Mouse (Mus musculus) megakaryocyte progenitor cell, adult 5-6 weeks (primary cell): ENCODE measurements around the gene Ehbp1l1. TPM values are rescaled to one million over a fixed set of nuclear protein-coding genes. Genes with fewer than 3 reads are reported as not detected.

ENCODE experiments used
- ATAC-seq: replicated peaks from 2 replicates; pipeline ENCODE4 v1.8.0; 2016; ENCODE audit warnings: mild to moderate bottlenecking, moderate TSS enrichment, inconsistent platforms; ENCODE audit not compliant: poor library complexity
- total RNA-seq, 2 experiments: library from RNA; stranded (forward) in 1 of 2; stranded (reverse) in 1 of 2; fragments of 157-497, 149-512 nt in 1 of 2; fragments of 200-1000 nt in 1 of 2; gene quantifications; 2 replicates each; pipeline versions ENCODE4 v1.2.3 to v1.2.4; 2015 to 2017

The Ehbp1l1 gene
- total RNA-seq (2015) (7.9 and 8.1 TPM in 2 replicates), total RNA-seq (2017) (27.2 and 30.3 TPM in 2 replicates)

- peak; percentile 11; the same call in 1 of the 2 replicates for ATAC-seq
These were observed at the start of gene Ehbp1l1 for GRCm38 (mm10) chr19:5725767-5726515. TSS of gene Ehbp1l1 (minus strand) at chr19:5726317.

GRCm38 (mm10) chr19:5770925-5771860 lies 45.1 kb upstream of the Ehbp1l1 start, which contains the start of gene Scyl1:
TSS of gene Scyl1 (minus strand) at chr19:5771419.
- ATAC-seq, result peak; percentile 99

GRCm38 (mm10) chr19:5770311-5770710 lies 44.2 kb upstream of the Ehbp1l1 start:
- ATAC-seq, result no peak

- ATAC-seq, result no peak
These were observed 41.2 kb upstream of the Ehbp1l1 start for GRCm38 (mm10) chr19:5767271-5767670.

GRCm38 (mm10) chr19:5763163-5763562 lies 37.0 kb upstream of the Ehbp1l1 start:
- ATAC-seq, result no peak

GRCm38 (mm10) chr19:5758878-5759403 lies 32.8 kb upstream of the Ehbp1l1 start:
- no peak for ATAC-seq

GRCm38 (mm10) chr19:5756991-5757636 lies 31.0 kb upstream of the Ehbp1l1 start:
- ATAC-seq, result no peak

GRCm38 (mm10) chr19:5756321-5756985 lies 30.3 kb upstream of the Ehbp1l1 start:
- ATAC-seq, result peak; percentile 46

- ATAC-seq, result peak; percentile 29; the same call in 1 of the 2 replicates
These were observed 25.6 kb upstream of the Ehbp1l1 start for GRCm38 (mm10) chr19:5751742-5752141.

- no peak for ATAC-seq
These were observed 24.8 kb upstream of the Ehbp1l1 start for GRCm38 (mm10) chr19:5750951-5751350.

GRCm38 (mm10) chr19:5749476-5749875 lies 23.4 kb upstream of the Ehbp1l1 start:
- no peak for ATAC-seq

- peak; percentile 38; the same call in 1 of the 2 replicates for ATAC-seq
These were observed 20.8 kb upstream of the Ehbp1l1 start for GRCm38 (mm10) chr19:5746907-5747363.

- no peak for ATAC-seq
These were observed 19.9 kb upstream of the Ehbp1l1 start for GRCm38 (mm10) chr19:5745756-5746710.

- peak; percentile 73 for ATAC-seq
These were observed 17.5 kb upstream of the Ehbp1l1 start for GRCm38 (mm10) chr19:5743576-5743975.

- no peak for ATAC-seq
These were observed 16.1 kb upstream of the Ehbp1l1 start for GRCm38 (mm10) chr19:5742241-5742641.

- peak; percentile 27 for ATAC-seq
These were observed 15.6 kb upstream of the Ehbp1l1 start for GRCm38 (mm10) chr19:5741641-5742240.

GRCm38 (mm10) chr19:5740320-5741317 lies 14.5 kb upstream of the Ehbp1l1 start, which contains the start of gene Ltbp3:
TSS of gene Ltbp3 (plus strand) at chr19:5740904.
- no peak for ATAC-seq
